Mouse (Mus musculus) CH12.LX (cell line): Measurements from ENCODE around the gene Adipor2. TPM values are rescaled to one million over a fixed set of nuclear protein-coding genes. Genes with fewer than 3 reads are reported as not detected.

Experiments used
- DNase-seq: peaks from one replicate; pipeline ENCODE4 v3.0.0-alpha.2; 2013; ENCODE audit errors: extremely low read depth
- H3K27ac ChIP-seq: 2 replicates; pipeline ENCODE4 v1.5.1; 2012; ENCODE audit warnings: low read depth, mild to moderate bottlenecking, control low read depth, moderate library complexity; ENCODE audit not compliant: insufficient read depth
- H3K27me3 ChIP-seq: replicated peaks from 2 replicates; pipeline ENCODE3; 2012; ENCODE audit warnings: inconsistent platforms
- H3K36me3 ChIP-seq, 2 experiments: replicated peaks in 1 of 2; 2 replicates each; pipeline versions ENCODE3 to v1.6.1; 2012; ENCODE audit warnings: inconsistent platforms in 1 of 2, low read length in 1 of 2, mild to moderate bottlenecking in 1 of 2, mixed read lengths in 1 of 2, moderate library complexity in 1 of 2; ENCODE audit not compliant: control insufficient read depth in 1 of 2, insufficient read depth in 1 of 2
- H3K4me1 ChIP-seq, 2 experiments: 2 replicates each; pipeline ENCODE4 v1.6.1; 2012; ENCODE audit warnings: inconsistent platforms in 1 of 2, moderate library complexity in 1 of 2; ENCODE audit not compliant: insufficient read depth in 2 of 2, control insufficient read depth in 1 of 2
- H3K4me2 ChIP-seq: 2 replicates; pipeline ENCODE4 v1.6.1; 2012; ENCODE audit warnings: low read depth, mild to moderate bottlenecking, control low read depth; ENCODE audit not compliant: poor library complexity, insufficient read depth, severe bottlenecking
- H3K4me3 ChIP-seq, 3 experiments: fragments of 150-350 bp in 1 of 3; sonication (generic) in 1 of 3; replicated peaks in 1 of 3; 2 replicates each; pipeline versions ENCODE3 to v1.5.1; 2011 to 2012; ENCODE audit warnings: low read depth in 2 of 3, low read length in 2 of 3, mild to moderate bottlenecking in 2 of 3, moderate library complexity in 2 of 3, control low read depth in 1 of 3, improper control_type of control experiment in 1 of 3, inconsistent platforms in 1 of 3, mixed read lengths in 1 of 3; ENCODE audit not compliant: poor library complexity in 1 of 3
- H3K79me2 ChIP-seq: replicated peaks from 2 replicates; pipeline ENCODE4 v1.6.1; 2012; ENCODE audit warnings: mild to moderate bottlenecking, moderate library complexity; ENCODE audit not compliant: control insufficient read depth, poor library complexity, insufficient read depth, severe bottlenecking; ENCODE audit errors: extremely low read depth
- H3K9ac ChIP-seq: 2 replicates; pipeline ENCODE4 v1.6.1; 2012; ENCODE audit warnings: low read depth, mild to moderate bottlenecking, control low read depth, moderate library complexity; ENCODE audit not compliant: insufficient read depth
- H3K9me3 ChIP-seq: replicated peaks from 2 replicates; pipeline ENCODE3; 2012; ENCODE audit warnings: low read length, inconsistent platforms, mixed read lengths
- E2F4 ChIP-seq: IDR thresholded peaks from 2 replicates; pipeline ENCODE4 v1.6.1; 2011; ENCODE audit warnings: low read depth, low read length, improper control_type of control experiment; ENCODE audit not compliant: insufficient replicate concordance
- EP300 ChIP-seq: IDR thresholded peaks from 2 replicates; pipeline ENCODE4 v1.6.1; 2011; ENCODE audit warnings: low read length, improper control_type of control experiment
- IRF4 ChIP-seq: IDR thresholded peaks from 2 replicates; pipeline ENCODE4 v1.6.1; 2014; ENCODE audit warnings: low read depth, mild to moderate bottlenecking, inconsistent platforms, low read length, improper control_type of control experiment
- JUN ChIP-seq: IDR thresholded peaks from 2 replicates; pipeline ENCODE4 v1.6.1; 2011; ENCODE audit warnings: low read depth, mild to moderate bottlenecking, low read length, improper control_type of control experiment, moderate library complexity; ENCODE audit not compliant: insufficient read depth
- JUND ChIP-seq: conservative IDR thresholded peaks from 2 replicates; pipeline ENCODE4 v1.6.1; 2011; ENCODE audit warnings: low read depth, low read length, improper control_type of control experiment
- MAX ChIP-seq: IDR thresholded peaks from 2 replicates; pipeline ENCODE4 v1.6.1; 2011; ENCODE audit warnings: low read length, improper control_type of control experiment
- MEF2A ChIP-seq: IDR thresholded peaks from 2 replicates; pipeline ENCODE4 v1.6.1; 2014; ENCODE audit warnings: low read depth, mild to moderate bottlenecking, inconsistent platforms, low read length, improper control_type of control experiment, borderline replicate concordance
- MYC ChIP-seq: IDR thresholded peaks from 2 replicates; pipeline ENCODE4 v1.6.1; 2011; ENCODE audit warnings: low read depth, mild to moderate bottlenecking, improper control_type of control experiment, low read length
- NELFE ChIP-seq: IDR thresholded peaks from 2 replicates; pipeline ENCODE4 v1.6.1; 2011; ENCODE audit warnings: low read depth, low read length, improper control_type of control experiment
- NRF1 ChIP-seq: IDR thresholded peaks from 2 replicates; pipeline ENCODE4 v1.6.1; 2014; ENCODE audit warnings: low read depth, mild to moderate bottlenecking, inconsistent platforms, low read length, improper control_type of control experiment, moderate library complexity
- POLR2AphosphoS2 ChIP-seq: IDR thresholded peaks from 2 replicates; pipeline ENCODE4 v1.6.1; 2011; ENCODE audit warnings: low read depth, low read length, improper control_type of control experiment
- RCOR1 ChIP-seq: conservative IDR thresholded peaks from 2 replicates; pipeline ENCODE4 v1.6.1; 2012; ENCODE audit warnings: low read depth, mild to moderate bottlenecking, inconsistent platforms, low read length, improper control_type of control experiment
- SMC3 ChIP-seq: IDR thresholded peaks from 2 replicates; pipeline ENCODE4 v1.6.1; 2011; ENCODE audit warnings: low read depth, low read length, improper control_type of control experiment
- TCF12 ChIP-seq: IDR thresholded peaks from 2 replicates; pipeline ENCODE4 v1.6.1; 2014; ENCODE audit warnings: low read depth, mild to moderate bottlenecking, inconsistent platforms, low read length, improper control_type of control experiment
- UBTF ChIP-seq: IDR thresholded peaks from 2 replicates; pipeline ENCODE4 v1.6.1; 2012; ENCODE audit warnings: low read depth, mild to moderate bottlenecking, inconsistent platforms, low read length, improper control_type of control experiment, moderate library complexity
- USF1 ChIP-seq: IDR thresholded peaks from 2 replicates; pipeline ENCODE4 v1.6.1; 2014; ENCODE audit warnings: low read depth, mild to moderate bottlenecking, inconsistent platforms, low read length, improper control_type of control experiment
- ZKSCAN1 ChIP-seq: IDR thresholded peaks from 2 replicates; pipeline ENCODE4 v1.6.1; 2012; ENCODE audit warnings: low read depth, inconsistent platforms, low read length, improper control_type of control experiment, borderline replicate concordance
- dilution Hi-C: fragments of 300-500 bp; cut with MboI; formaldehyde crosslinking; loops from 2 replicates; pipeline ENCODE4 v1.14.3; 2020; ENCODE audit warnings: low sequenced_read_pairs; ENCODE audit not compliant: extremely low pct_unique_long_range_greater_than_20kb, extremely low pct_ligation_motif_present
- in situ Hi-C: fragments of 300-500 bp; cut with MboI; formaldehyde crosslinking; loops from 3 replicates; pipeline ENCODE4 v1.14.3; 2019; ENCODE audit warnings: low sequenced_read_pairs, low pct_ligation_motif_present, low pct_unique_long_range_greater_than_20kb, mixed read lengths
- polyA plus RNA-seq: library from polyadenylated mRNA; unstranded; fragments of >175 nt; gene quantifications from 2 replicates; pipeline ENCODE4 v1.2.1, GENCODE M21; 2012; ENCODE audit warnings: low read depth; ENCODE audit not compliant: insufficient read length
- total RNA-seq, 2 experiments: library from RNA; depleted of rRNA; stranded (reverse); fragments of 300-350 nt in 1 of 2; fragments of >200 nt in 1 of 2; gene quantifications; 2 replicates each; pipeline ENCODE4 v1.2.3; 2012 to 2014

Adipor2 gene
- total and polyA plus RNA-seq, 3 experiments, result 29.8 to 43.5 (median 40.3) TPM

- peaks cover 0 to 14% of the 10 kb centered on the region in 2 experiments for H3K36me3 ChIP-seq
- no peaks in the 10 kb centered on the region for H3K27me3 ChIP-seq
- H3K4me1 ChIP-seq, result peaks cover 0 to 24% of the 10 kb centered on the region in 2 experiments; a peak in 2 of 4 replicates
- H3K79me2 ChIP-seq, result no peaks in the 10 kb centered on the region
- no peak overlapping the region for H3K27ac ChIP-seq
- in situ Hi-C loops, result loop anchor here (5.0 to 25.0 kb wide), 2 partner anchors 121 to 736 kb away; no protein-coding TSS in a partner anchor
- TF ChIP-seq RCOR1 (no peak), USF1 (no peak), ZKSCAN1 (no peak), EP300 (no peak), E2F4 (no peak), MYC (no peak), JUND (no peak), SMC3 (no peak)
- TF ChIP-seq, all 38 proteins: peak for 0
- Histone ChIP-seq H3K9me3 (no peaks in the 10 kb centered on the region), H3K4me2 (no peak overlapping the region), H3K4me3 (no peak overlapping the region), H3K9ac (no peak overlapping the region)
- dilution Hi-C loops, result no loop called here
- no peak for DNase-seq
Measured at GRCm38 (mm10) chr6:119347813-119348212, 69.7 kb downstream of the Adipor2 start.

- TF ChIP-seq UBTF, result no peak
- TF ChIP-seq MEF2A, result no peak
- no peak for TF ChIP-seq JUN
- TF ChIP-seq IRF4, result no peak
- no peak for TF ChIP-seq NELFE
- no peak for TF ChIP-seq E2F4
- TF ChIP-seq RCOR1, result no peak
- no peak for TF ChIP-seq POLR2AphosphoS2
- TF ChIP-seq MAX, result no peak
- TF ChIP-seq NRF1, result no peak
- TF ChIP-seq TCF12, result no peak
- no peaks in the 10 kb centered on the region for H3K27me3 ChIP-seq
- H3K4me2 ChIP-seq, result no peak overlapping the region
- H3K36me3 ChIP-seq, result peaks cover 0 to 3% of the 10 kb centered on the region in 2 experiments
- H3K9me3 ChIP-seq, result no peaks in the 10 kb centered on the region
- in situ Hi-C loops (loop anchor here (5.0 to 25.0 kb wide), 2 partner anchors 119 to 734 kb away; no protein-coding TSS in a partner anchor), dilution Hi-C loops (no loop called here)
- no peak overlapping the region for H3K4me3 ChIP-seq
- DNase-seq, result no peak
- H3K79me2 ChIP-seq, result no peaks in the 10 kb centered on the region
- H3K27ac ChIP-seq, result no peak overlapping the region
- no peak overlapping the region for H3K9ac ChIP-seq
- H3K4me1 ChIP-seq, result peaks cover 0 to 18% of the 10 kb centered on the region in 2 experiments; a peak in 2 of 4 replicates
Measured at GRCm38 (mm10) chr6:119346257-119346656, 71.2 kb downstream of the Adipor2 start.
